9 mouse cellular contexts compared by ENCODE assay signal in the genomic region with DNA sequence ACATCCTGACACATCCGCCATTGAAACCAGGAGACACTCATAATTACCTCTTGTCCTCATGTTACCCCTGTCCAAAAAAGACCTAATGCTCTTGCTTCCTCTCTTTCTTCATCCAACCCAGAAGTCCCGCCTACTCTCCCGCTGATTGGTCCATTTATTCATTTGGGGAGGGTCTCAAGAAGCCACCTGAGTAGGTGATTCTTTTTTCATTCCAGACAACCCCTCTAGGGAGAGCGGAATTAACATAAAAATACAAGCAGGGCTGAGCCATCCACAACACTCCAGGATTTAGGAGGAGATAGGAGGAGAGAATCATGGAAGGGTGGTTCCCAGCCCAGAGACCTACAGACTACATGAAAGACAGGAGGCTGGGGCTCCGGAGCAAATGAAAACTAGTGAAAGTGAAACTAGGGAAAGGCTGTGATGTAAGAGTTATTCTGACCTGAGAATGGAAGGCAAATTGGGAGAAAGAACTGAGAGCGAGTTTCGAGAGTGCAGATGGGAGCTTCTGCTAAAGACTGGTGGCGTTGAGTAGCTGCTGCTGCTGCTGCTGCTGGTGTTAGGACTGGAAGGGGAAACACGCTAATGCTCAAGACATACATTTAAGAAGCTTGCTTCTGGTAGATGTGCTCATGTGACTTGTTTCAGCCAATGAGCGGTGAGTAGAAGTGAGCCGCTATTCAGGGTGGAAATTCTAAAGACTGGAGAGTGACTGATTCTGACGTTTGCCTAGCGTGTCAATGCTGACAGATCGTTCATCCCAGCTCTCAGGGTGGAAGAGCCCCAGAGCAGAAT. TPM values are rescaled to one million over a fixed set of nuclear protein-coding genes. Genes with fewer than 3 reads are reported as not detected.
DNase-seq lines count a peak whose midpoint lies in the region; ATAC-seq and TF ChIP-seq lines count a peak whose summit lies in the region.
"Had no signal": no experiment of that assay in that cellular context is flagged by ENCODE, and none has a peak within 500 bp of the region (broad histone marks: within the 10 kb centered on the region; RNA-seq: fewer than 3 reads in every experiment).

No protein-coding gene starts in this region.

- TF ChIP-seq CTCF in gastrocnemius, adult 2 months (IDR thresholded peaks at IDR 0.05): no peak
- TF ChIP-seq CTCF in MEL (IDR thresholded peaks at IDR 0.05 in 2 of 3, conservative IDR thresholded peaks at IDR 0.05 in 1 of 3; ENCODE audit: control insufficient read depth in 1 of 3, insufficient read depth in 1 of 3, low read depth in 2 of 3, low read length in 3 of 3, poor library complexity in 1 of 3, severe bottlenecking in 1 of 3): no peak

- no peak for ATAC-seq in heart, embryonic 11.5 days (replicated peaks; ENCODE audit: insufficient number of reproducible peaks, low FRiP score, low TSS enrichment)

- no peak for TF ChIP-seq EP300 in MEL (IDR thresholded peaks at IDR 0.05; ENCODE audit: low read depth in 1 of 2, low read length in 2 of 2)

- no peaks in the 10 kb centered on the region for H3K9me3 ChIP-seq in MEL (replicated peaks; ENCODE audit: insufficient read depth, low read length)
- no peaks in the 10 kb centered on the region for H3K9me3 ChIP-seq in heart, embryonic 11.5 days (replicated peaks; ENCODE audit: control insufficient read depth, low read length)

- peak overlapping the region; percentile 53 for H3K4me2 ChIP-seq in heart, embryonic 11.5 days

- H3K27me3 ChIP-seq in MEL (ENCODE audit: control insufficient read depth in 1 of 2, insufficient read depth in 2 of 2, low read length in 2 of 2): no peaks in the 10 kb centered on the region
- no peaks in the 10 kb centered on the region for H3K27me3 ChIP-seq in heart, embryonic 11.5 days (ENCODE audit: control insufficient read depth, insufficient read depth, low read length)

- peak overlapping the region; percentile 63 for H3K4me3 ChIP-seq in gastrocnemius, adult 2 months
- H3K4me3 ChIP-seq in MEL (ENCODE audit: control insufficient read depth in 1 of 2, insufficient read depth in 1 of 2, low read depth in 2 of 2, low read length in 2 of 2): peak overlapping the region; percentile 59 to 99
- peak overlapping the region; percentile 27 for H3K4me3 ChIP-seq in heart, embryonic 11.5 days (ENCODE audit: low read depth, low read length)

- no peaks in the 10 kb centered on the region; a peak in 1 of 4 replicates for H3K36me3 ChIP-seq in MEL (ENCODE audit: control insufficient read depth in 1 of 2, insufficient read depth in 2 of 2, low read length in 2 of 2)
- no peaks in the 10 kb centered on the region for H3K36me3 ChIP-seq in heart, embryonic 11.5 days (ENCODE audit: control insufficient read depth, insufficient read depth, low read length)

- WGBS in heart, embryonic 11.5 days (ENCODE audit: insufficient replicate concordance): 45% methylated on average over 14 of the region's 14 CpGs

- DNase-seq in gastrocnemius, adult 2 months: no peak
- no peak for DNase-seq in gastrocnemius, postnatal 4 days (ENCODE audit: low spot score in 2 of 2)
- peak; percentile 85 for DNase-seq in MEL (ENCODE audit: low read depth, low spot score)
- DNase-seq in lung, postnatal 10 days: peak; percentile 25
- no peak for DNase-seq in right cerebral cortex, postnatal 25 days
- DNase-seq in urinary bladder, adult 2 months (ENCODE audit: low spot score): no peak
- DNase-seq in layer of hippocampus, adult 9-11 months: no peak
- DNase-seq: gastrocnemius, postnatal 25 days had no signal

- intact Hi-C loops in gastrocnemius, adult 2 months (cut with DNase I): no loop called here

- 0 out of 2 replicates have a peak overlapping the region, but pooled peaks have one; percentile 43 for H3K27ac ChIP-seq in gastrocnemius, adult 2 months
- no peak overlapping the region for H3K27ac ChIP-seq in MEL (ENCODE audit: control insufficient read depth, low read depth, low read length)
- H3K27ac ChIP-seq in heart, embryonic 11.5 days (ENCODE audit: low read depth, low read length): no peak overlapping the region

- TF ChIP-seq POLR2A in MEL (IDR thresholded peaks at IDR 0.05; ENCODE audit: control insufficient read depth in 1 of 2, insufficient read depth in 1 of 2, low read depth in 1 of 2, low read length in 2 of 2, poor library complexity in 1 of 2): peak in 1 of 2 experiments; percentile 47; a peak in 1 of 4 replicates

- no peaks in the 10 kb centered on the region for H3K79me2 ChIP-seq in MEL (ENCODE audit: control insufficient read depth, insufficient read depth, low read length, poor library complexity)

- peak overlapping the region; percentile 40 for H3K9ac ChIP-seq in MEL (ENCODE audit: control insufficient read depth, low read depth, low read length, poor library complexity, severe bottlenecking)
- H3K9ac ChIP-seq in heart, embryonic 11.5 days (ENCODE audit: low read depth, low read length): no peak overlapping the region

- H3K4me1 ChIP-seq in MEL (ENCODE audit: control insufficient read depth in 1 of 2, insufficient read depth in 2 of 2, low read length in 2 of 2): peaks cover 0 to 19% of the 10 kb centered on the region in 2 experiments; a peak in 2 of 4 replicates
- H3K4me1 ChIP-seq in heart, embryonic 11.5 days (ENCODE audit: control insufficient read depth, insufficient read depth, low read length): no peaks in the 10 kb centered on the region

- no peak for TF ChIP-seq RAD21 in MEL (IDR thresholded peaks at IDR 0.05; ENCODE audit: low read depth, low read length)

TF ChIP-seq in MEL, 35 proteins besides CTCF, POLR2A, EP300 and RAD21:
- TF ChIP-seq MAFK (IDR thresholded peaks at IDR 0.05; ENCODE audit: borderline replicate concordance, low read depth, low read length) (no peak), CHD1 (IDR thresholded peaks at IDR 0.05; ENCODE audit: low read depth, low read length) (no peak), E2F4 (IDR thresholded peaks at IDR 0.05; ENCODE audit: borderline replicate concordance, low read depth, low read length) (no peak), POLR2AphosphoS2 (IDR thresholded peaks at IDR 0.05; ENCODE audit: low read length) (no peak), GATA1 (IDR thresholded peaks at IDR 0.05; ENCODE audit: low read depth, low read length) (no peak), USF2 (IDR thresholded peaks at IDR 0.05; ENCODE audit: borderline replicate concordance in 1 of 2, insufficient read depth in 1 of 2, low read depth in 1 of 2, low read length in 2 of 2) (peak; percentile 42 to 81; a peak in 3 of 4 replicates), ZC3H11A (IDR thresholded peaks at IDR 0.05; ENCODE audit: low read depth, low read length) (no peak), MAX (IDR thresholded peaks at IDR 0.05; ENCODE audit: low read length) (peak; percentile 83), TCF12 (IDR thresholded peaks at IDR 0.05; ENCODE audit: low read depth, low read length) (no peak), ZMIZ1 (IDR thresholded peaks at IDR 0.05; ENCODE audit: low read depth, low read length) (no peak), MEF2A (IDR thresholded peaks at IDR 0.05; ENCODE audit: extremely low read depth, insufficient replicate concordance, low read depth, low read length, poor library complexity, severe bottlenecking) (no peak), ZNF384 (IDR thresholded peaks at IDR 0.05; ENCODE audit: low read depth, low read length) (no peak), TBP (IDR thresholded peaks at IDR 0.05; ENCODE audit: low read depth, low read length) (peak; percentile 24; the same call in 1 of the 2 replicates), UBTF (IDR thresholded peaks at IDR 0.05; ENCODE audit: borderline replicate concordance, insufficient read depth, low read depth, low read length) (no peak), MXI1 (IDR thresholded peaks at IDR 0.05; ENCODE audit: low read depth, low read length) (no peak; the same call in 1 of the 2 replicates), SIN3A (IDR thresholded peaks at IDR 0.05; ENCODE audit: low read length) (0 out of 2 replicates have a peak, but pooled peaks have one; percentile 19), NELFE (IDR thresholded peaks at IDR 0.05; ENCODE audit: low read depth, low read length) (peak; percentile 22; the same call in 1 of the 2 replicates), MYB (IDR thresholded peaks at IDR 0.05; ENCODE audit: low read depth, low read length) (no peak), BHLHE40 (IDR thresholded peaks at IDR 0.05; ENCODE audit: borderline replicate concordance, low read depth, low read length) (no peak), HCFC1 (IDR thresholded peaks at IDR 0.05; ENCODE audit: low read depth, low read length) (no peak), ETS1 (IDR thresholded peaks at IDR 0.05; ENCODE audit: low read depth, low read length) (no peak), KAT2A (conservative IDR thresholded peaks at IDR 0.05; ENCODE audit: low read depth, low read length) (no peak), RCOR1 (IDR thresholded peaks at IDR 0.05; ENCODE audit: low read depth, low read length) (no peak), JUND (IDR thresholded peaks at IDR 0.05; ENCODE audit: low read depth, low read length) (no peak), USF1 (IDR thresholded peaks at IDR 0.05; ENCODE audit: low read depth, low read length) (peak; percentile 94), CHD2 (IDR thresholded peaks at IDR 0.05; ENCODE audit: low read length) (no peak)

RNA-seq across cellular contexts. Expression of a gene that starts 55.0 kb away (rescaled TPM):
- 10 to 100 TPM; 35.5 to 75.4 TPM for total RNA-seq in gastrocnemius, adult 2 months (2021)
- total RNA-seq in gastrocnemius, postnatal 4 days (2021): 100 to 1,000 TPM; 234 to 294 TPM
- total RNA-seq in MEL (2012; rRNA removed): not detected in 2 replicates
- polyA plus RNA-seq in MEL (2012; ENCODE audit: insufficient read depth in 1 of 2, insufficient read length in 2 of 2, low read depth in 1 of 2, low replicate concordance in 2 of 2, missing spikeins in 1 of 2): under 1 TPM in 1 of 2 experiments, not detected in 1; 0.25 TPM
- 107 TPM in 2 replicates for polyA plus RNA-seq in heart, embryonic 11.5 days (2014; fragmentation: Nextera tagmentation; extraction: Ambion mirVana)
- polyA plus RNA-seq in urinary bladder, adult 2 months (2012; rRNA removed): 311 and 318 TPM in 2 replicates

Comparison
In these comparisons a context has a peak if more than half of its experiments do, and no peak if none do; other contexts are left out.
1. DNase-seq: peak in MEL (single experiment) and lung, postnatal 10 days (single experiment); none in gastrocnemius, adult 2 months (single experiment), gastrocnemius, postnatal 4 days (0 of 2), right cerebral cortex, postnatal 25 days (single experiment), urinary bladder, adult 2 months (single experiment) and layer of hippocampus, adult 9-11 months (single experiment).
2. H3K4me3 ChIP-seq: peak in every context shown above with its lines; median percentile 79 in MEL; 63 in gastrocnemius, adult 2 months; 27 in heart, embryonic 11.5 days.
3. RNA of a gene that starts 55.0 kb away (total RNA-seq): 234 to 294 TPM in gastrocnemius, postnatal 4 days and 35.5 to 75.4 TPM in gastrocnemius, adult 2 months; not detected in MEL; every median in the first group is over 10 times any median in the second.